29 mouse cellular contexts compared by ENCODE assay signal in genomic region chr13:72096585-72096984, GRCm38 (mm10).
DNase-seq lines count a peak whose midpoint lies in the region; ATAC-seq and TF ChIP-seq lines count a peak whose summit lies in the region.
"Had no signal": no experiment of that assay in that cellular context is flagged by ENCODE, and none has a peak within 500 bp of the region (broad histone marks: within the 10 kb centered on the region; RNA-seq: fewer than 3 reads in every experiment).

No protein-coding gene starts in this region.

- H3K9me3 ChIP-seq in intestine, embryonic 15.5 days, result no peaks in the 10 kb centered on the region
- H3K9me3 ChIP-seq in intestine, postnatal 0 days (ENCODE audit: control insufficient read depth), result no peaks in the 10 kb centered on the region
- H3K9me3 ChIP-seq: embryonic facial prominence, embryonic 13.5 days; forebrain, embryonic 10.5 days; forebrain, embryonic 15.5 days; heart, embryonic 13.5 days; hindbrain, embryonic 15.5 days; limb, embryonic 12.5 days; liver, embryonic 15.5 days; midbrain, embryonic 13.5 days; neural tube, embryonic 13.5 days had no signal

- 37% methylated on average over 4 of the region's 5 CpGs for WGBS in intestine, embryonic 15.5 days
- WGBS in intestine, postnatal 0 days, result 33% methylated on average over 4 of the region's 5 CpGs

- H3K4me2 ChIP-seq in intestine, embryonic 15.5 days (replicated peaks), result no peak overlapping the region
- H3K4me2 ChIP-seq in intestine, postnatal 0 days (replicated peaks; ENCODE audit: low read depth), result no peak overlapping the region
- H3K4me2 ChIP-seq: embryonic facial prominence, embryonic 13.5 days; forebrain, embryonic 15.5 days; heart, embryonic 13.5 days; hindbrain, embryonic 15.5 days; limb, embryonic 12.5 days; liver, embryonic 15.5 days; midbrain, embryonic 13.5 days; neural tube, embryonic 13.5 days had no signal

- H3K36me3 ChIP-seq in intestine, embryonic 15.5 days, result no peaks in the 10 kb centered on the region
- no peaks in the 10 kb centered on the region for H3K36me3 ChIP-seq in intestine, postnatal 0 days (ENCODE audit: control insufficient read depth, insufficient read depth)
- H3K36me3 ChIP-seq: embryonic facial prominence, embryonic 13.5 days; forebrain, embryonic 10.5 days; forebrain, embryonic 15.5 days; G1E; heart, embryonic 13.5 days; hindbrain, embryonic 15.5 days; limb, embryonic 12.5 days; liver, embryonic 15.5 days; midbrain, embryonic 13.5 days; neural tube, embryonic 13.5 days had no signal

- H3K27me3 ChIP-seq in intestine, embryonic 15.5 days (replicated peaks), result no peaks in the 10 kb centered on the region
- no peaks in the 10 kb centered on the region for H3K27me3 ChIP-seq in intestine, postnatal 0 days (replicated peaks; ENCODE audit: control insufficient read depth, insufficient read depth, low read length)
- H3K27me3 ChIP-seq: CH12.LX; embryonic facial prominence, embryonic 13.5 days; forebrain, embryonic 15.5 days; heart, embryonic 13.5 days; hindbrain, embryonic 15.5 days; liver, embryonic 15.5 days; midbrain, embryonic 13.5 days had no signal

- TF ChIP-seq CTCF in intestine, postnatal 0 days (IDR thresholded peaks at IDR 0.05; ENCODE audit: low read depth), result no peak

- no peak overlapping the region for H3K27ac ChIP-seq in intestine, embryonic 15.5 days
- H3K27ac ChIP-seq in intestine, postnatal 0 days (ENCODE audit: low read depth, low read length), result no peak overlapping the region
- H3K27ac ChIP-seq: embryonic facial prominence, embryonic 13.5 days; forebrain, embryonic 10.5 days; forebrain, embryonic 15.5 days; gastrocnemius, adult 2 months; heart, adult 2 months; heart, embryonic 13.5 days; hindbrain, embryonic 15.5 days; layer of hippocampus, adult 2 months; left cerebral cortex, adult 2 months; limb, embryonic 12.5 days; liver, embryonic 15.5 days; macrophage; midbrain, embryonic 13.5 days; neural tube, embryonic 13.5 days had no signal

- H3K4me3 ChIP-seq in intestine, embryonic 15.5 days (replicated peaks), result no peak overlapping the region
- no peak overlapping the region for H3K4me3 ChIP-seq in intestine, postnatal 0 days (ENCODE audit: low read depth, low read length)
- H3K4me3 ChIP-seq: embryonic facial prominence, embryonic 13.5 days; forebrain, embryonic 10.5 days; forebrain, embryonic 15.5 days; gastrocnemius, adult 2 months; heart, adult 2 months; heart, embryonic 13.5 days; hindbrain, embryonic 15.5 days; layer of hippocampus, adult 2 months; left cerebral cortex, adult 2 months; limb, embryonic 12.5 days; liver, embryonic 15.5 days; midbrain, embryonic 13.5 days; neural tube, embryonic 13.5 days had no signal

- H3K9ac ChIP-seq in intestine, embryonic 15.5 days, result no peak overlapping the region
- no peak overlapping the region for H3K9ac ChIP-seq in intestine, postnatal 0 days (ENCODE audit: low read depth, low read length)
- H3K9ac ChIP-seq: embryonic facial prominence, embryonic 13.5 days; forebrain, embryonic 15.5 days; heart, embryonic 13.5 days; hindbrain, embryonic 15.5 days; limb, embryonic 12.5 days; liver, embryonic 15.5 days; midbrain, embryonic 13.5 days; neural tube, embryonic 13.5 days had no signal

- ATAC-seq in intestine, embryonic 15.5 days, result 0 out of 2 replicates have a peak, but pooled peaks have one; percentile 41
- no peak for ATAC-seq in intestine, postnatal 0 days
- ATAC-seq: forebrain, embryonic 15.5 days; inflammation-experienced regulatory T-cells, adult 6 months had no signal

- no peaks in the 10 kb centered on the region for H3K4me1 ChIP-seq in intestine, embryonic 15.5 days (replicated peaks)
- no peaks in the 10 kb centered on the region for H3K4me1 ChIP-seq in intestine, postnatal 0 days (replicated peaks; ENCODE audit: control insufficient read depth, insufficient read depth, low read length)
- H3K4me1 ChIP-seq: embryonic facial prominence, embryonic 13.5 days; forebrain, embryonic 10.5 days; forebrain, embryonic 15.5 days; heart, embryonic 13.5 days; limb, embryonic 12.5 days; liver, embryonic 15.5 days had no signal

- DNase-seq in adrenal gland, postnatal 10 days, result peak; percentile 4
- no peak for DNase-seq in adrenal gland, adult (ENCODE audit: inconsistent age in 2 of 2, low spot score in 1 of 2)
- DNase-seq in ZHBTc4 (ENCODE audit: low read depth, low spot score), result peak; percentile 9
- peak; percentile 19 for DNase-seq in lung, postnatal 25 days (ENCODE audit: low spot score)
- DNase-seq in right cerebral cortex, postnatal 25 days, result no peak
- DNase-seq in T-cell, adult 2 months (ENCODE audit: low spot score), result no peak
- DNase-seq: adrenal gland, adult 2 months; gastrocnemius, adult 2 months; gastrocnemius, postnatal 36 days; heart, adult 2 months; heart, postnatal 10 days; kidney, adult 9 months had no signal

Comparison
In these comparisons a context has a peak if more than half of its experiments do, and no peak if none do; other contexts are left out.
1. DNase-seq: peak in adrenal gland, postnatal 10 days (single experiment), ZHBTc4 (single experiment) and lung, postnatal 25 days (single experiment); none in adrenal gland, adult (0 of 2), right cerebral cortex, postnatal 25 days (single experiment) and T-cell, adult 2 months (single experiment).